Mouse (Mus musculus): Measurements from ENCODE around the gene Irf8.

GRCm38 (mm10) chr8:120766622-120767021 lies 30.5 kb downstream of the Irf8 start:
- no peak for TF ChIP-seq CTCF (IDR thresholded peaks at IDR 0.05; ENCODE audit: insufficient read depth, low read depth, low read length)
- TF ChIP-seq POLR2A (IDR thresholded peaks at IDR 0.05; ENCODE audit: insufficient read depth, low read depth, low read length) = no peak

All from olfactory bulb, adult 2 months (tissue).